Mouse (Mus musculus): ENCODE results near the gene Txlnb.

Gene Txlnb

GRCm38 (mm10) chr10:17827391-17827790, 31.4 kb downstream of the Txlnb start:
- no peak for DNase-seq (ENCODE audit: low spot score)

- DNase-seq (ENCODE audit: low spot score) = no peak
Observed at GRCm38 (mm10) chr10:17829205-17829604, 33.2 kb downstream of the Txlnb start.

- no peak for DNase-seq (ENCODE audit: low spot score)
Observed at GRCm38 (mm10) chr10:17831041-17831440, 35.0 kb downstream of the Txlnb start.

GRCm38 (mm10) chr10:17835031-17835430, 39.0 kb downstream of the Txlnb start:
- no peak for DNase-seq (ENCODE audit: low spot score)

- DNase-seq (ENCODE audit: low spot score) = no peak
Observed at GRCm38 (mm10) chr10:17836275-17836674, 40.2 kb downstream of the Txlnb start.

GRCm38 (mm10) chr10:17842030-17842429, 46.0 kb downstream of the Txlnb start:
- DNase-seq (ENCODE audit: low spot score) = no peak

- no peak for DNase-seq (ENCODE audit: low spot score)
Observed at GRCm38 (mm10) chr10:17844781-17845537, 48.9 kb downstream of the Txlnb start.

GRCm38 (mm10) chr10:17857647-17858261, 61.7 kb downstream of the Txlnb start:
- no peak for DNase-seq (ENCODE audit: low spot score)

- DNase-seq (ENCODE audit: low spot score) = no peak
Observed at GRCm38 (mm10) chr10:17860701-17861480, 64.9 kb downstream of the Txlnb start.

- DNase-seq (ENCODE audit: low spot score) = peak; percentile 36
Observed at GRCm38 (mm10) chr10:17869822-17870662, 74.0 kb downstream of the Txlnb start.

- no peak for DNase-seq (ENCODE audit: low spot score)
Observed at GRCm38 (mm10) chr10:17878002-17878919, 82.2 kb downstream of the Txlnb start.

- DNase-seq (ENCODE audit: low spot score) = no peak
Observed at GRCm38 (mm10) chr10:17880038-17880437, 84.0 kb downstream of the Txlnb start.

- DNase-seq (ENCODE audit: low spot score) = no peak
Observed at GRCm38 (mm10) chr10:17880724-17881123, 84.7 kb downstream of the Txlnb start.
